Mouse (Mus musculus) kidney, adult 2 months (tissue): ENCODE results near the gene Taf10. TPM values are rescaled to one million over a fixed set of nuclear protein-coding genes. Genes with fewer than 3 reads are reported as not detected.

ENCODE experiments used
- DNase-seq: peaks from one replicate; pipeline ENCODE4 v3.0.0; 2021
- H3K27ac ChIP-seq: fragments of 200-500 bp; 2 replicates; pipeline ENCODE4 v1.5.1; 2012; ENCODE audit warnings: low read depth, low read length, control low read depth, inconsistent platforms; ENCODE audit not compliant: insufficient read depth
- H3K27me3 ChIP-seq: fragments of 200-500 bp; replicated peaks from 2 replicates; pipeline ENCODE4 v1.6.1; 2012; ENCODE audit warnings: mild to moderate bottlenecking, moderate library complexity, low read length, inconsistent platforms; ENCODE audit not compliant: control insufficient read depth, insufficient read depth
- H3K36me3 ChIP-seq: fragments of 200-500 bp; 2 replicates; pipeline ENCODE4 v1.6.1; 2012; ENCODE audit warnings: mild to moderate bottlenecking, moderate library complexity, low read length, inconsistent platforms; ENCODE audit not compliant: control insufficient read depth, insufficient read depth
- H3K4me1 ChIP-seq: fragments of 200-500 bp; 2 replicates; pipeline ENCODE4 v1.6.1; 2011; ENCODE audit warnings: low read length; ENCODE audit not compliant: control insufficient read depth, insufficient read depth
- H3K4me3 ChIP-seq: fragments of 200-500 bp; 2 replicates; pipeline ENCODE4 v1.5.1; 2011; ENCODE audit warnings: mild to moderate bottlenecking, low read depth, low read length, control low read depth; ENCODE audit not compliant: insufficient read depth
- CTCF ChIP-seq: fragments of 200-500 bp; conservative IDR thresholded peaks from 2 replicates; pipeline ENCODE4 v1.5.1; 2011; ENCODE audit warnings: low read depth, mild to moderate bottlenecking, control low read depth, low read length, moderate library complexity, mixed read lengths; ENCODE audit not compliant: insufficient read depth, insufficient read length
- POLR2A ChIP-seq: fragments of 200-500 bp; IDR thresholded peaks from one replicate; pipeline ENCODE4 v1.6.1; 2011; ENCODE audit warnings: low read depth, low read length, control low read depth
- WGBS: fragments of 180-500 bp; shearing (Covaris S2); methylation state at CpG from one replicate; pipeline ENCODE4 v1.1.7; 2018; 5-methylcytosine and 5-hydroxymethylcytosine counted together
- polyA plus RNA-seq: library from polyadenylated mRNA; depleted of rRNA; stranded (reverse); fragments of >200 nt; gene quantifications from 2 replicates; pipeline ENCODE4 v1.2.3, GENCODE M21; 2012

Gene Taf10
- polyA plus RNA-seq, 1 experiment: 437 TPM

DNA sequence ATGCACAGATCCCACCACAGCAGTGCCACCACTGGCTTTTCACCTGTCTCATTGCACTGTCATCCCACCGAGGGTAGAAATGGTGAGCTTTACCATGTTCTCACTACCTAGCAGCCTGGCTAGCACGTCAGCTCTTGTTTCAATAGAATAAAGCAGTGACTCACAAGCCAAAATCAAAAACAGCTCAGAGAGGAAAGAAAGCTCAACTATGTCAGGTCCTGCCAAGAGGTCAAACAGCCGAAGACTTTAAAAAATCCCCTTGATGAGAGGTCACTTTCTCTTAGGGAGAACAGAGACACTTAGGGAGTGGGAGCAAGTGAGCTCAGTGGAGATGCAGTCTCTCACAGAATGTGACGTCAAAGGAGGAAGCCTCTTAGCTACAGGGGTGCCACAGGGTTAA, 39.7 kb upstream of the Taf10 start:
- TF ChIP-seq CTCF (no peak), POLR2A (no peak)
- peaks cover 4% of the 10 kb centered on the region; the same call in 1 of the 2 replicates for H3K27me3 ChIP-seq
- H3K4me1 ChIP-seq: 0 out of 2 replicates have a peak, but pooled peaks cover 4% of the 10 kb centered on the region
- WGBS: 47% methylated on average over 4 of the region's 4 CpGs
- no peak for DNase-seq
- no peak overlapping the region for H3K4me3 ChIP-seq
- H3K36me3 ChIP-seq: no peaks in the 10 kb centered on the region
- no peak overlapping the region for H3K27ac ChIP-seq

DNA sequence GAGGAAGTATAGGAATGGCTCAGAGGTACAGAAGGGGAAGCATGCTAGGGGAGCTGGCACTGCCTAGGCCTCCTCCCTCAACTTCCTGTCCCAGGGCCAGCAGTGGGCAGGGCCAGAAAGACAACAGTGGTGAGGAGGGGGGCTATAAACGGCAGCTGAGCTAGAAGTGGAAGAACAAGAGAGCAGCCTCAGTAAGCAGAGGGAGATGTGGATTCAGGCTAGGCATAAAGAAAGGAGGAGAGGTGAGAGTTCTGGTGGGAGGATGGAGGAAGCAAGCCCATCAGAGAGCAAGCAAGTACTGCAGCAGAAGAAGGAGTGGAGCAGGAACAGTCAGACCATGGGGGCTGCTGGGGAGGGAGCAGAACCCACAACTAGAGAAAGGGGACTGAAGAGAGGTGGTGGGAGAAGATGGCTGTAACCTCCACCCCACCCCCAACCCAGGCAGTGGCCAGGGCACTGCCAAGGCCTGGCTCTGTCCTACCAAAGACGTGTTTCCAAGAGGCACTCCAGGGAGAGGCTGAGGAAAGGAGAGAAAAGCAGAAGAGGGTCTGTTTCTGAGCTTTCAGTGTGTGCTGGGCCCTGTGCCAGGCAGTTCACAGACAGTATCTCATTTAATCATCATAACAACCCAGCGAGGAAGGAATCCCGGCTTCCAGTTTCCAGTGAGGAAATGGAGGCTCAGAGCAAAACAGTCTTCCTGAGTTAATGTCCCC, 34.5 kb upstream of the Taf10 start:
- 34% methylated on average over 4 of the region's 4 CpGs for WGBS
- no peaks in the 10 kb centered on the region for H3K27me3 ChIP-seq
- H3K27ac ChIP-seq: peak overlapping the region; percentile 58
- no peak for TF ChIP-seq POLR2A
- TF ChIP-seq CTCF: no peak
- H3K4me1 ChIP-seq: no peaks in the 10 kb centered on the region
- no peak overlapping the region for H3K4me3 ChIP-seq
- peak; percentile 51 for DNase-seq
- no peaks in the 10 kb centered on the region for H3K36me3 ChIP-seq

DNA sequence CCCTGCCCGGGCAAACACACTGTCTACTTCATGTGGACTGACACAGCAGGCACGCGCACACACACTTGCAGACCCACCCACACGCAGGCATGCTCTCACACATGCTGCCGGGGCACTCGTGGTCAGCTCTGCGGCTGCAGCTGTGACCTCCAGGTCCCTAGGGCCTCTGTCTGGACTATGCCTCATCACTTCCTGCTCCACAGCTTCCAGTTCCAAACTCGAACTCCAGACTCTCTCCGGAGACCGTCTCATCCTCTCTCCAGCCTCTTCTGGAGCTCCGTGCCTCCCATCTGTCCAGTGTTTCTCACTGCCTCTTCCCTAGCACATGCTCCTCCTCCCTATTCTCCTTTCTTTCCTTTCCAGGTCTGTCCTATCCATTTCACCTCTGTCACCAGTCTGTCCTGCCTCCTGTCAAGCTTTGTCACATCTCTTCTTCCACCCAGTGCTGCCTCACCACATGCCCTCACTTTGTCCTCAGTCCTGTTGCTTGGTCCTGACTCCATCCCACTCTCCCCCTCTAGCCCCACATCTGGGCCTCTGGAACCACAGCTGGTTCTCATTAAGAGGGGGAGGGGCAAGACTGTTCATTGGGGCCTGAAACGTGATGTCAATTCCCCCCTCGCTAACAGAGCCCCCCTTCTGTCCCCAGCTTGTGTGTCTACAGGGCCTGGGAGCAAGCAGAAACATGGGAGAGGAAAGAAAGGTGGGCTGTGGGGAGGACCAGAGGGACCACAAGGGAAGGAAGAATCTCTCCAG, 33.8 kb upstream of the Taf10 start:
- H3K4me3 ChIP-seq: no peak overlapping the region
- no peaks in the 10 kb centered on the region for H3K4me1 ChIP-seq
- DNase-seq: peak; percentile 75
- TF ChIP-seq CTCF (no peak), POLR2A (no peak)
- peak overlapping the region; percentile 58 for H3K27ac ChIP-seq
- WGBS: 33% methylated on average over 13 of the region's 13 CpGs
- H3K27me3 ChIP-seq: no peaks in the 10 kb centered on the region
- no peaks in the 10 kb centered on the region for H3K36me3 ChIP-seq

DNA sequence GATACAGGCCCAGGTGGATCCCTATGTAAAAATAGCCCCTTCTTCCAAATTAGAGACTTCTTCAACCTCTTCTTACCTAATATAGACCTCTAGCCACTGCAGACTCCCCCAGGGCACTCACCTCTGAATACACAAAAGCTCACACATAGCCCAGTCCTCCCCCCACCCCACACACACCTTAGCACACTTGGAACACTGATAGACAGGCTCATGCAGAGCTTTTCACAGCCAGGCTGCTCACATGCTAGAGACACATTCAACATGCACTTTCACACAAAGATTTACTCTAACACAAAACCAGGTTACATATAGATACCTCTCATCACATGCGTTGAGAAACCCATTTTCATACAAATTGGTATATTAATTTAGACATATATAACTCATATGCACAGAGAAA, 33.2 kb upstream of the Taf10 start:
- Histone ChIP-seq H3K4me3 (no peak overlapping the region), H3K27ac (no peak overlapping the region), H3K4me1 (no peaks in the 10 kb centered on the region), H3K27me3 (no peaks in the 10 kb centered on the region), H3K36me3 (no peaks in the 10 kb centered on the region)
- WGBS: 80% methylated on average over 1 of the region's 1 CpGs
- no peak for DNase-seq
- TF ChIP-seq POLR2A (no peak), CTCF (no peak)

DNA sequence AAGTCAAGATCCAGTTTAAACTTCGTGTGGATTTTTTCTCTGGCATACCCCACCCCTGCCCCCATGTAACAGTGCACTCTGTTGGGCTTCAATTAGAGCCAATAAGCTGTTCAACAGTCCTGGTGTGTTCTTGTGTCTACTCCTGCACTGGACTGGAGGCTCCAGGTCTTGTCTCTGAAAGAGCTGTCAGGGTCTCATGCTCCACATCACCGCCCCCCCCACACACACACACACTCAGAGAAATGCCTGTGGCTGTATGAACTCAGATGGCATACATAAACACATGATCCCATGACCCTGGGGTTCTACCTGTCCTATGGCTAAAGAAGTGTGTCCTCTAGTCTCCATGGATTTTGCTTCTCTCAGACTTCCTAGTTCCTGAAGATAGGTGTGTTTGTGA, 31.9 kb upstream of the Taf10 start:
- no peak overlapping the region for H3K4me3 ChIP-seq
- TF ChIP-seq CTCF: no peak
- TF ChIP-seq POLR2A: no peak
- no peaks in the 10 kb centered on the region for H3K27me3 ChIP-seq
- H3K27ac ChIP-seq: no peak overlapping the region
- WGBS: 82% methylated on average over 2 of the region's 2 CpGs
- no peak for DNase-seq
- H3K4me1 ChIP-seq: no peaks in the 10 kb centered on the region
- H3K36me3 ChIP-seq: no peaks in the 10 kb centered on the region

DNA sequence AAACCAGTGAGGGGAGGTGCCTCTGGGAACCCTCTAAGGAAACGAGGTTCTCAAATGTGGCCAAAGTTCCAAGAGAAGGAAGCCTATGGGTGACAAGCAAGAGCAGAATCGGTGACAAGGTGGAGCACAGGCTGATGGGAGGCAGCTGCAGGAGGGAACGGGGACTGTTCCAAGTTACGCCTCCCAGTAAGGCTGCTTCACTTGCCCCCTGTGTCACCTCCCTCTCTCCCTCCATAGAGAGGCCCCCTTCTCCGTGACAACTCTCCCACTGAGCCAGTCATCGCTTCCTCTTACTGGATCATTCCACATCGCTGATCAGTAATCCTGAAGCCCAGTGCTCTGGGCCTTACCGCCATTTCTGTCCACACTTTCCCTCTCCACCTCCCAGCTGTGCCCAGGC, 30.5 kb upstream of the Taf10 start:
- no peak for TF ChIP-seq CTCF
- TF ChIP-seq POLR2A: no peak
- H3K4me1 ChIP-seq: no peaks in the 10 kb centered on the region
- WGBS: 28% methylated on average over 8 of the region's 8 CpGs
- no peak overlapping the region for H3K27ac ChIP-seq
- H3K4me3 ChIP-seq: no peak overlapping the region
- DNase-seq: peak; percentile 67
- no peaks in the 10 kb centered on the region for H3K36me3 ChIP-seq
- H3K27me3 ChIP-seq: no peaks in the 10 kb centered on the region

DNA sequence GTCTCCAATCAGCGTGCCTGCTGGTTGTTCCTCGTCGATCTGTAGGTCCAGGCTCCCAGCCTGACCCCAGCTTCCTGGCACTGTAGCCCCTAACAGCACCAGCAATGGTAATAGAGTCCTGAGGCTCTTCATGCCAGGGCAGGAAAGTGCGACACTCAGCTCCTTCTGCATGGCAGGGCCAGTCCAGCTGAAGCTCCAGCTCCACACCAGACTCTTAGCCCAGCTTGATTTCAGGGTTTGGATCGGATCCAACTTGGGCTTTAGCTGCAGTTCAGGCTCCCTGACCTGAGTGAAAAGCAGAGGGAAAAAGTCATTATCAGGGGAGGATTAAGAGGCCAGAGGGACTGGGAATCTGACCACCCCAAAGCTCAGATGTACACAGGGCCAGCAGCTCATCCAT, 28.9 kb upstream of the Taf10 start:
- no peak for DNase-seq
- Histone ChIP-seq H3K4me1 (no peaks in the 10 kb centered on the region), H3K27me3 (no peaks in the 10 kb centered on the region), H3K4me3 (no peak overlapping the region), H3K36me3 (no peaks in the 10 kb centered on the region), H3K27ac (no peak overlapping the region)
- TF ChIP-seq POLR2A (no peak), CTCF (no peak)
- 70% methylated on average over 5 of the region's 5 CpGs for WGBS

DNA sequence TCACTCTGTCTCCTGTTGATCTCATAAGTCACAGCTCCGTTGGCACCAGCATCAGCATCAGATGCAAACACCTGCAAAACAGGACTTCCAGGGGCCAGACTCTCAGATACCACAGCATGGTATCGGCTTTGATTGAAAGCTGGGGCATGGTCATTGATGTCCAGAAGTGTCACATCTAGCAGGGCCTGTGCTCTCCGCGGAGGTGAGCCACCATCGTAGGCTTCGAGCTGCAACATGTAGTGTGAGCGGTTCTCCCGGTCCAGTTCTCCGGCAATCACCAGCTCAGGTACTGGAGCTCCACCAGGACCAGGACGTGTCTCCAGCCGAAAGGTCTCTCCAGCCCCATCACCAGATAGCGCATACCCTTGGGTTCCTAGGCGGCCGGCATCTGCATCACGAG, 28.2 kb upstream of the Taf10 start:
- Histone ChIP-seq H3K4me3 (no peak overlapping the region), H3K27ac (no peak overlapping the region), H3K36me3 (no peaks in the 10 kb centered on the region), H3K4me1 (no peaks in the 10 kb centered on the region), H3K27me3 (no peaks in the 10 kb centered on the region)
- DNase-seq: no peak
- TF ChIP-seq POLR2A (no peak), CTCF (no peak)
- WGBS: 94% methylated on average over 15 of the region's 15 CpGs
